Mouse (Mus musculus) liver, adult 2 months (tissue): ENCODE data around the gene Cct4. TPM values are rescaled to one million over a fixed set of nuclear protein-coding genes. Genes with fewer than 3 reads are reported as not detected.

ENCODE experiments used
- DNase-seq: peaks from one replicate; pipeline ENCODE4 v3.0.0-alpha.2; 2011; ENCODE audit warnings: low read depth, low spot score; ENCODE audit errors: extremely low read depth
- H3K27ac ChIP-seq: fragments of 200-500 bp; replicated peaks from 2 replicates; pipeline ENCODE4 v1.5.1; 2012; ENCODE audit warnings: low read depth, mild to moderate bottlenecking, control low read depth, inconsistent platforms, low read length; ENCODE audit not compliant: insufficient read depth
- H3K27me3 ChIP-seq: fragments of 200-500 bp; 2 replicates; pipeline ENCODE4 v1.6.1; 2012; ENCODE audit warnings: mild to moderate bottlenecking, moderate library complexity, low read length, inconsistent platforms; ENCODE audit not compliant: control insufficient read depth, insufficient read depth
- H3K36me3 ChIP-seq: fragments of 200-500 bp; 2 replicates; pipeline ENCODE4 v1.6.1; 2012; ENCODE audit warnings: low read length, inconsistent platforms; ENCODE audit not compliant: control insufficient read depth, insufficient read depth
- H3K4me1 ChIP-seq: fragments of 200-500 bp; 2 replicates; pipeline ENCODE4 v1.6.1; 2011; ENCODE audit warnings: low read length; ENCODE audit not compliant: control insufficient read depth, insufficient read depth
- H3K4me3 ChIP-seq: fragments of 200-500 bp; 2 replicates; pipeline ENCODE4 v1.5.1; 2011; ENCODE audit warnings: low read depth, mild to moderate bottlenecking, control low read depth, low read length, moderate library complexity; ENCODE audit not compliant: insufficient read depth
- H3K79me2 ChIP-seq: fragments of 200-500 bp; 2 replicates; pipeline ENCODE4 v1.6.1; 2012; ENCODE audit warnings: inconsistent platforms, mild to moderate bottlenecking, low read length, moderate library complexity; ENCODE audit not compliant: control insufficient read depth, insufficient read depth
- H3K9ac ChIP-seq: fragments of 200-500 bp; 2 replicates; pipeline ENCODE4 v1.6.1; 2012; ENCODE audit warnings: low read depth, mild to moderate bottlenecking, control low read depth, inconsistent platforms, low read length
- CTCF ChIP-seq: fragments of 200-500 bp; IDR thresholded peaks from 2 replicates; pipeline ENCODE4 v1.5.1; 2011; ENCODE audit warnings: low read depth, low read length, control low read depth
- POLR2A ChIP-seq: fragments of 200-500 bp; IDR thresholded peaks from 2 replicates; pipeline ENCODE4 v1.6.1; 2011; ENCODE audit warnings: low read length, control low read depth; ENCODE audit not compliant: insufficient read depth; ENCODE audit errors: extremely low read depth
- WGBS: fragments of 180-500 bp; shearing (Covaris S2); methylation state at CpG from one replicate; pipeline ENCODE4 v1.1.7; 2018; 5-methylcytosine and 5-hydroxymethylcytosine counted together
- polyA plus RNA-seq: library from polyadenylated mRNA; depleted of rRNA; stranded (reverse); fragments of >200 nt; gene quantifications from 2 replicates; pipeline ENCODE4 v1.2.3, GENCODE M21; 2012
- total RNA-seq: library from RNA; depleted of rRNA; stranded (reverse); fragments of >200 nt; gene quantifications from 2 replicates; pipeline ENCODE4 v1.2.3, GENCODE M21; 2014

Cct4 gene
- total and polyA plus RNA-seq, 2 experiments = 86.8 to 89.2 TPM

GRCm38 (mm10) chr11:23023155-23023554, 32.8 kb downstream of the Cct4 start:
- Histone ChIP-seq H3K79me2 (no peaks in the 10 kb centered on the region), H3K27me3 (no peaks in the 10 kb centered on the region), H3K27ac (no peak overlapping the region), H3K4me3 (no peak overlapping the region), H3K4me1 (no peaks in the 10 kb centered on the region), H3K36me3 (peaks cover 2% of the 10 kb centered on the region; the same call in 1 of the 2 replicates), H3K9ac (no peak overlapping the region)
- whole genome bisulfite sequencing = 82% methylated on average over 2 of the region's 2 CpGs
- no peak for DNase-seq
- TF ChIP-seq POLR2A (no peak), CTCF (no peak)

- DNase-seq = no peak
- Histone ChIP-seq H3K27me3 (no peaks in the 10 kb centered on the region), H3K36me3 (no peaks in the 10 kb centered on the region), H3K4me3 (no peak overlapping the region), H3K79me2 (no peaks in the 10 kb centered on the region), H3K27ac (no peak overlapping the region), H3K4me1 (no peaks in the 10 kb centered on the region), H3K9ac (no peak overlapping the region)
- TF ChIP-seq CTCF = no peak
- no peak for TF ChIP-seq POLR2A
- WGBS = 85% methylated on average over 3 of the region's 3 CpGs
Measured at GRCm38 (mm10) chr11:23024169-23024568, 33.9 kb downstream of the Cct4 start.

- no peak overlapping the region for H3K4me3 ChIP-seq
- no peaks in the 10 kb centered on the region for H3K79me2 ChIP-seq
- H3K27me3 ChIP-seq = no peaks in the 10 kb centered on the region
- TF ChIP-seq CTCF (no peak), POLR2A (no peak)
- H3K9ac ChIP-seq = no peak overlapping the region
- WGBS = 68% methylated on average over 3 of the region's 3 CpGs
- no peaks in the 10 kb centered on the region for H3K4me1 ChIP-seq
- H3K36me3 ChIP-seq = no peaks in the 10 kb centered on the region
- DNase-seq = no peak
- H3K27ac ChIP-seq = no peak overlapping the region
Measured at GRCm38 (mm10) chr11:23028957-23029356, 38.6 kb downstream of the Cct4 start.

DNA sequence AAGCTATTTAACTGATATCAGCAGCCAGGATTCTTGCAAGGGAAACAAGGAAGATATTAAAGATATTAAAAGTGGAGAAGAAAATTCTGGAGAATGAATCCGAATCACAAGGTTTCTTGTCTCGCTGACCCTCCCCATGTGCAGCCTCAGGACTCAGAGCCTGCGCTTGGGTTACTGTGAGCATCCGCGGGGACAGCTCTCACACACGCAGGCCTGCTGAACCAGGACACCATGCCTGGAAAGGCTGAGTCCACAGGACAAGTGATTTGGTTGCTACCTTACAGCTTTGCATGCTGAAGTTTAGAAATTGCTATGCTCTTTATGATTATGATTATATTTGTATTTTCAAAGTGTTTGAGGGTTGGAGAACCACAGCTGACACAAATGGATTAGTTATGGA, 39.1 kb downstream of the Cct4 start:
- no peak overlapping the region for H3K9ac ChIP-seq
- H3K79me2 ChIP-seq = no peaks in the 10 kb centered on the region
- no peaks in the 10 kb centered on the region for H3K36me3 ChIP-seq
- no peak overlapping the region for H3K4me3 ChIP-seq
- H3K27ac ChIP-seq = no peak overlapping the region
- 86% methylated on average over 6 of the region's 6 CpGs for WGBS
- H3K4me1 ChIP-seq = no peaks in the 10 kb centered on the region
- no peaks in the 10 kb centered on the region for H3K27me3 ChIP-seq
- no peak for TF ChIP-seq CTCF
- no peak for TF ChIP-seq POLR2A
- DNase-seq = no peak

- Histone ChIP-seq H3K36me3 (no peaks in the 10 kb centered on the region), H3K27ac (no peak overlapping the region), H3K9ac (no peak overlapping the region), H3K4me3 (no peak overlapping the region), H3K27me3 (no peaks in the 10 kb centered on the region), H3K79me2 (no peaks in the 10 kb centered on the region), H3K4me1 (no peaks in the 10 kb centered on the region)
- WGBS = 72% methylated on average over 5 of the region's 5 CpGs
- DNase-seq = no peak
- TF ChIP-seq CTCF (no peak), POLR2A (no peak)
Measured at GRCm38 (mm10) chr11:23047252-23047651, 56.9 kb downstream of the Cct4 start.

GRCm38 (mm10) chr11:23047663-23048582, 57.6 kb downstream of the Cct4 start:
- Histone ChIP-seq H3K79me2 (no peaks in the 10 kb centered on the region), H3K36me3 (no peaks in the 10 kb centered on the region), H3K9ac (no peak overlapping the region), H3K27ac (no peak overlapping the region), H3K4me1 (0 out of 2 replicates have a peak, but pooled peaks cover 2% of the 10 kb centered on the region), H3K4me3 (no peak overlapping the region; the same call in 1 of the 2 replicates), H3K27me3 (no peaks in the 10 kb centered on the region)
- 45% methylated on average over 20 of the region's 20 CpGs for WGBS
- DNase-seq = no peak
- TF ChIP-seq CTCF (no peak), POLR2A (no peak)
